13 mouse cellular contexts compared by ENCODE assay signal in the genomic region with DNA sequence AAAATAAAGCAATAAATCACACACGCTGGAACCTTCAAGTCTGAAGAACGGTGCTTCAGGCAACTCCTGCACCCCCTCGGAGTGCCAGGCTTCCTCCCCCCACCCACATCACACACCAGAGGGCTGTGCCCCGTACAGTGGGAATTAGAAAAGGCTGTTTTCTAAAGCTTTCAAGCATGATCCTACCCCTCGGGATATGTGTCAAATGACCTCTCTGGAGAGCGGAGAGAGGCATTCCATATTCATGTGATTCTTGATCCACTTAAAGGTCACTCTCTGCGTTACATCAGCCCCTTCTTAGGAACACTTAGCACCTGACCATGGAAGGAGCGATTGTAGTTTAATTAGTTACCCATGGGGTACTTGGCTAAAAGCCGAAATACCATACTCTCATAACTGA.
DNase-seq lines count a peak whose midpoint lies in the region; ATAC-seq and TF ChIP-seq lines count a peak whose summit lies in the region.
"Had no signal": no experiment of that assay in that cellular context is flagged by ENCODE, and none has a peak within 500 bp of the region (broad histone marks: within the 10 kb centered on the region; RNA-seq: fewer than 3 reads in every experiment).

No protein-coding gene starts in this region.

- no peaks in the 10 kb centered on the region for H3K27me3 ChIP-seq in neural tube, embryonic 13.5 days

- H3K27ac ChIP-seq in neural tube, embryonic 13.5 days (replicated peaks), result peak overlapping the region; percentile 65
- no peak overlapping the region for H3K27ac ChIP-seq in layer of hippocampus, adult 2 months
- H3K27ac ChIP-seq: macrophage had no signal

- H3K9ac ChIP-seq in neural tube, embryonic 13.5 days, result no peak overlapping the region

- 67% methylated on average over 9 of the region's 9 CpGs for WGBS in lung, adult 2 months
- WGBS in neural tube, embryonic 13.5 days, result 25% methylated on average over 9 of the region's 9 CpGs

- H3K4me1 ChIP-seq in lung, adult 2 months (ENCODE audit: control insufficient read depth, insufficient read depth, low read length), result no peaks in the 10 kb centered on the region
- peaks cover 34% of the 10 kb centered on the region for H3K4me1 ChIP-seq in neural tube, embryonic 13.5 days (replicated peaks)

- no peak for TF ChIP-seq POLR2A in lung, adult 2 months (IDR thresholded peaks at IDR 0.05; ENCODE audit: borderline replicate concordance, extremely low read depth, low read depth, low read length)

- H3K36me3 ChIP-seq in neural tube, embryonic 13.5 days, result no peaks in the 10 kb centered on the region
- H3K36me3 ChIP-seq: G1E had no signal

- no peak for TF ChIP-seq CTCF in lung, adult 2 months (IDR thresholded peaks at IDR 0.05; ENCODE audit: insufficient read depth, low read length)
- TF ChIP-seq CTCF in layer of hippocampus, adult 2 months (conservative IDR thresholded peaks at IDR 0.05), result no peak

- no peaks in the 10 kb centered on the region for H3K9me3 ChIP-seq in neural tube, embryonic 13.5 days

- no peak overlapping the region for H3K4me2 ChIP-seq in neural tube, embryonic 13.5 days
- H3K4me2 ChIP-seq: liver, embryonic 11.5 days had no signal

- ATAC-seq in neural tube, embryonic 13.5 days (ENCODE audit: low read depth), result peak; percentile 51

- no peak overlapping the region for H3K4me3 ChIP-seq in lung, adult 2 months (replicated peaks; ENCODE audit: extremely low read depth, low read depth, low read length)
- no peak overlapping the region for H3K4me3 ChIP-seq in neural tube, embryonic 13.5 days
- H3K4me3 ChIP-seq in layer of hippocampus, adult 2 months, result no peak overlapping the region

- peak; percentile 8 to 56 for DNase-seq in lung, adult 18-20 months
- no peak for DNase-seq in lung, adult 2 months
- peak; percentile 45 for DNase-seq in kidney, adult 18-20 months
- peak; percentile 41 to 76 for DNase-seq in kidney, postnatal 36 days
- DNase-seq in heart, postnatal 36 days, result no peak
- no peak for DNase-seq in urinary bladder, adult 18-20 months (ENCODE audit: low spot score in 2 of 2)
- DNase-seq in layer of hippocampus, adult 2 months (ENCODE audit: low spot score in 2 of 2), result no peak
- DNase-seq: cerebellum, adult 2 months; heart, adult 18-20 months had no signal

- intact Hi-C loops in heart, postnatal 36 days (cut with DNase I), result no loop called here

Comparison
In these comparisons a context has a peak if more than half of its experiments do, and no peak if none do; other contexts are left out.
1. DNase-seq: peak in lung, adult 18-20 months (2 of 2), kidney, adult 18-20 months (single experiment) and kidney, postnatal 36 days (2 of 2); none in lung, adult 2 months (single experiment), heart, postnatal 36 days (0 of 2), urinary bladder, adult 18-20 months (0 of 2) and layer of hippocampus, adult 2 months (0 of 2).